Mouse (Mus musculus): Measurements from ENCODE around the gene Erich6. TPM values are rescaled to one million over a fixed set of nuclear protein-coding genes. Genes with fewer than 3 reads are reported as not detected.
"Not testable (repeated sequence)": the region's sequence is repeated elsewhere in the genome, so short reads cannot be mapped to it uniquely, and the experiment has no call there.

The Erich6 gene
- polyA plus RNA-seq, 1 experiment from 2014 or later = not detected

- no peak for DNase-seq (ENCODE audit: low spot score)
Measured at GRCm38 (mm10) chr3:58647179-58647578, 10.2 kb upstream of the Erich6 start.

GRCm38 (mm10) chr3:58646180-58646579 is 9.2 kb upstream of the Erich6 start:
- DNase-seq (ENCODE audit: low spot score) = no peak

DNA sequence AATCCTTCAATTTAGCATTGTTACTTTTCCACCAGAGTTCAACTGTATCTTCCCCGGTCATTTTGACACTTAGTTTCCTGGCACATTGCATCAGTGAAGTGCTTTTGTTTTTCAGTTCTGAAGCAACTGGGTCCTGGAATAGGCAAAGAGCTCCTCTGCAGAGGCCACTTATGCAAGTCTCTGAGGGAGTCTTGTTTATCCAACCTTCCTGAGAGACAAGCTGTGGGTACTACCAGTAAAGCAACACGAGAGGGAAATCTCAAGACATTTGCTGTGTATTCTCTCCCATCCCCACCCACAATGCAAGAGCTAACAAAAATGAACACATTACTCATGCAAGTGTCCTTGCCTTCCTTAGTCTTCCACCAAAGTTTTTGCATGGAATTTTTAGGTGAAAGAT is 5.3 kb downstream of the Erich6 start:
- DNase-seq (ENCODE audit: low spot score) = no peak

DNA sequence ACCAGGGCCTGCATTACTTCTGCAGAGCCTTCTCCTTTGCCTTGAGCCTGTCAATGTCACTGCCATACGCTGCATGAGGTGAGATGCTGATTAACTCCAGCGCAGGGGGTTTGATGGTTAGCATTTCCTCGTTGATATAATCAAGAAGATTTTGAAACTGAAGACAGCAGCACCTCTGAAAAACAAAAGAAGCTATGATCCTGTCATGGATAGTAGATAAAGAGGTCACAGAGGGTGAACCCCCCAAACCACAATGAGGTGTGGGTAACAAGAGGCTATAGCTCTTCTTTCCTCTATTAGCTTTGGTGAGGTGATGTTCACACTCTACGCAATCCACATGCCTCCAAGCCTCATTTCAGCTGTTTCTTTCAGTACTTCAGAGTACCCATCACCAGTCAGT is 12.0 kb downstream of the Erich6 start:
- no peak for DNase-seq (ENCODE audit: low spot score)

DNA sequence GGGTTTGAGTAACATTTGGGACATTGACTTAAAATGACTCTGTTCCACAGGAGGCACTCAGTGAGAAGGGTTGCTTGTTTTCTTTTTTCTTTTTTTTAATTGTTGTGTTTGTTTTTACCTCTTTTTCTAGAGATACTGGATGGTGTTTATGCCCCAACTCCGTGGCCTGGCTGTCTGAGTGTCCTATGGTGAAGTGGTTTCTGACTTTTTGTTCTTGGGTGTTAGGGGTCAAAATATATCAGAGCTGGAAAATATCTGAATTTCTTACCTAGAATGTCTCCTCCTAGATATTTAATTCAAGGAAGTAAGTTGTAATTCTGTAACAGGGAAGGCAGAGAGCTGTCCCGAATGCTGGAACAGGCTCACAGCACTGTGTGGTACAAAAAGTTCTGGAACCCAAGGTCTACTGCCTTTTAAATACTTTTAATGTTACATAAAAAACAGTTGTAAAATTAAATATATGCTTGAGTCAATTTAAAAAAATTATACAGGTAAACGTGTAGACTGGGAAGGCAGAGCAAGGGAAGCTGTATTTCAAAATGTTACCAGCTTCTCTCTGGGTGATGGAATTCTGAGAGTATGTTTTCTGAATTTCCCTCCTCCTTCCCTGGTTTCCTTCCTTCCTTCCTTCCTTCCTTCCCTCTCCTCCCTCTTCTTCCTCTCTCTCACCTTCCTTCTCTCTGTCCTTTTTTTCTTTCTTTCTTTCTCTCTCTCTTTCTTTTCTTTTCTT is 14.2 kb downstream of the Erich6 start:
- peak; percentile 2 for DNase-seq (ENCODE audit: low spot score)

- DNase-seq (ENCODE audit: low spot score) = no peak
Measured at GRCm38 (mm10) chr3:58621066-58621465, 15.9 kb downstream of the Erich6 start.

DNA sequence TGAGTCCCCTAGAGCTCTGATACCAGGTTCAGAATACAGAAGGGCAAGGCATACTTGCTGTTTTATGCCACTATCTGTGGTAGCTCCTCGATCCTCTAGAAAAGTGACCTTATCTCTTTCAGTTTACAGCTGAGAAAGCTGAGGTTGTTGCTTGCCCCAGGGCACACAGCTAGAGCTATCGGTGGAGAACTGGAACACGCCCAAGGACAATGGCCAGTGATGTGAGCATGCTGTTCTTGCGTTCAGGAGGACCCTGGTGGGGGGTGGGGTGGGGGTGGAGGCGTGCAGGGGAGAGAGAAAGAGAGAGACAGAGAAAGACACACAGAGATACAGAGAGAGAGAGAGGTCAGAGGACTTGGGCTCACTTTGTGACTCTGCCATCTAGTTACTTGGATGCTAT is 27.0 kb downstream of the Erich6 start:
- no peak for DNase-seq (ENCODE audit: low spot score)

GRCm38 (mm10) chr3:58608506-58608905 is 28.5 kb downstream of the Erich6 start:
- no peak for DNase-seq (ENCODE audit: low spot score)

GRCm38 (mm10) chr3:58593623-58594022 is 43.4 kb downstream of the Erich6 start:
- no peak for DNase-seq (ENCODE audit: low spot score)

GRCm38 (mm10) chr3:58592666-58593065 is 44.3 kb downstream of the Erich6 start:
- DNase-seq (ENCODE audit: low spot score) = not testable (repeated sequence)

DNA sequence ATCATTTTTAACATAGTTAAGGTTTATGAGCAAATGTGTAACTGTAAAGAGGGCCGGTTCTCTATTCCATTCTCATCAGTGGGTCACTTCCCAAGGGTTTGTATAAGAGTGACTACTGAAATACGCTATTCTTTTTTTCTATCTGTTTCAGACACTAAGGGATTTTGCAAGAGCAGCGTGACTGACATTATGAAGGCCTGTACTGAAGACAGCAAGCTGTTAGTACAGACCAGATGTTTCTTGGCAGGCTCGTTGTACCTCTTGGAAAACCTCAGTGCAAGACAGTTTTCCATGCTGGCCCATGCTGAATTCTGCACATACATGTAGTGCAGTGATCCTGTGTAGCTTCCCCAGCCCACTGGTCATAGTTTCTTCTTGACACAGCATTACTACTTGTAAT is 46.5 kb downstream of the Erich6 start:
- not testable (repeated sequence) for DNase-seq (ENCODE audit: low spot score)

- no peak for DNase-seq (ENCODE audit: low spot score)
Measured at GRCm38 (mm10) chr3:58582788-58583426, 54.1 kb downstream of the Erich6 start.

DNA sequence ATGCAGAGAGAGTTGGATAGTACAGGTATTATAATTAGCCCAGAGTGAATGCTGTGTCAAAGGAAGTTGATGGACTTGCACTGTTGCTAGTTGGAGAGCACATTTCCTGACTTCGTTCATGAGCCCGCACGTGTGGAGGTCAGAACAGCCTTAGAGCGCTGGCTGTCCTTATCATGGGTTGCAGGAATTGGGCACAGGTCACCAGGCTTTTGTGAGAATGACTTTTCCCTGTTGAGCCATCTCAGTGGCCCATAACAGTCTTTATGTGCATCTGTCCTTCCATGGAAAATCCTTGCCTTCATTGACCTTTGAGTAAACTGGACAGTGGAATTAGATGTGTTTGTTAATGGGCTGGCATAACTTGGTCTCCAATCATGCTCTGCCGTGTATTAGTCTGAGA is 54.7 kb downstream of the Erich6 start:
- DNase-seq (ENCODE audit: low spot score) = no peak

DNA sequence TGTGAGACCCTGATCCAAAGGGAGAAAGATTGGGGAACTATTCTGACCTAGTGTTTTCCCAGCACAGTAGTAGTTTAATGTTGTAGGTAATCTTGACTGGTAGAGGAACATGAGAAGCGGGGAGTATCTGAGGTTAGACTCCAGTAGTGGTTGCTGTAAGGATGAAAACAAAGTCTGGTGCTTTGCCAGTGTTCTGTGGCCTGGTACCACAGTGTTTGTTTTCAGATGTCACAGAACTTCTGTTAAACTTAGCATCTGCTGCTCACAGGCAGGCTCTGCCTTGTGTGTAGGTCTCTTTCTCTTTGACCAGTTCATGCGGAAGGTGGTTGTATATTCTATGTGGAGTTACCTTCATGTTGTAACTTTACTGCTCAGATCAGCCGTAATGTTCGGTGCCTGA is 55.5 kb downstream of the Erich6 start:
- no peak for DNase-seq (ENCODE audit: low spot score)

GRCm38 (mm10) chr3:58577506-58578050 is 59.4 kb downstream of the Erich6 start:
- DNase-seq (ENCODE audit: low spot score) = no peak

GRCm38 (mm10) chr3:58577067-58577503 is 59.9 kb downstream of the Erich6 start:
- no peak for DNase-seq (ENCODE audit: low spot score)

DNA sequence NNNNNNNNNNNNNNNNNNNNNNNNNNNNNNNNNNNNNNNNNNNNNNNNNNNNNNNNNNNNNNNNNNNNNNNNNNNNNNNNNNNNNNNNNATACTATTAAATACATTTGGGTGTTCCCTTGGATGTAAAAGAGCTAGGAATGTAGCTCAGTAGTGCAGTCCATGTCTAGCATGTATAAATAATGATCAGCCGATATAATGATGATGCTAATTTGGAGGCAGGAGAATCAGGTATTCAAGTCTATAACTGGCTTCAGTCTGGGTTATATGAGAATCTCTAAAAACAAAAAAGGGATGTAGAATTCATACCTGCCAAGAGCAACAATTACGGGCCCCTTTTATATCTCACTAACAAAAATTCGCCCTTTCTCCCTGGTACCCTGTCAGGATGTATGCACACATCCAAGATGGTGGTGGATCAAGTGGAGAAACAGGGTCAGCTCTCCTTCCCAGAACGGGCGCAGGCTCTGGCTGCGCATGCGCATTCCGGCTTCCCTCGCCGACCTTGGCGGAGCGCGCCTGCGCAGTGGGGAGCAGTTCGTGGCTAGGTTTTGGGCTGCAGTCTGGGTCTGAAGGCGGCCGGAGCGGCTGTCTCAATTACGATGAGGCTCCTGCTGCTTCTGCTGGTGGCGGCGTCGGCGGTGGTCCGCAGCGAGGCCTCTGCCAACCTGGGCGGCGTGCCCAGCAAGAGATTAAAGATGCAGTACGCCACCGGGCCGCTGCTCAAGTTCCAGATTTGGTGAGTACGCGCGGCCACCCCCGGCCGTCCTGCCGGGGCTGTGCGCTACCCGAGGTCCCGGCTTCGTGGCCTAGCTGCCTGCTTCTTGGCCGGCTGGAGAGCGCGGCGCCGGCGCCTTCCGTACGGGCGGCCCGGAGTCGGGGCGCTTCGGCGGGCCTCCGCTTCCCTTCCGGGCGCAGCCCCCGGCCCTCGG is 60.6 kb downstream of the Erich6 start, which contains the start of gene Selenot:
Gene Selenot, plus strand, starts transcription at position 500 of the 930 bp plus-strand sequence.
- peak; percentile 94 for DNase-seq (ENCODE audit: low spot score)

DNA sequence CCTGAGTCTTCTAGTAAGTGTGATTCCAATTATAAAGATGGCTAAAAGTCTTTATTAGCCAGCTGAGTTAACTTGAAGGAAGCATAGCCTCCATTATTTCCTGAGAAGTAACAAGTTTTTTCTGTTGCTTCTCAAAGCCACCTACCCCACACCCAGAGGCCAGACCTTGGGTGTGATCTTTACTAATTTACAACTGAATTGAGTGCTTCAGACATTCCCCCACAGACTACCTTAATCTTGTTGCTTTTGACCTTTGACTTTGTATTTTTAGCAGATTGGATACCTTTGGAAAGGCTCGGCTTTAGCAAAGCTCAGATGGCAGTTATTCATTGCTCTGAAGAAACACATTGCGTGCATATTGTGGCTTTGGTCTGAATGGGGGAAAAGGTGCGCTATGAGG is 66.2 kb downstream of the Erich6 start:
- DNase-seq (ENCODE audit: low spot score) = no peak

All from thymus, postnatal 0 days (tissue).